Mouse (Mus musculus) A20 (cell line): ENCODE results near the gene Tmem184a.

Experiments
- DNase-seq: peaks from one replicate; pipeline ENCODE4 v3.0.0-alpha.2; 2011; ENCODE audit warnings: low read depth, low spot score

The Tmem184a gene

DNA sequence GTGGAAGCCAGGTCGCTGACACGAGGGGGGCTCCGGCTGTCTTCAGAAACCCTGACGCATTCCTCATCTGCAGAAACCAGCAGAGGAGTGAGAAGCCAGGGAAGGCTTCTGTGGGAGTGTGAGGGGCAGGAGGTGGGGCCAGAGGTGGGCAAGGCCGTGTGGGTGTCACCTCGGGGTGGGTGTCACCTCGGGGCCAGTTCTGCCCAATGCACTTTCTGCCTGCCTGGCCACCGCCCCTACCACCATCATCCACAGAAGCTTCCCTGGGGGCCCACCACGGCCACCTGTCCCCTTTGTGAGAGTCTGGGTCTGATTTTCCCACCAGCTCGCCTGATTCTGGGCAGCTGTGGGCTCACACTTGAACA lies 6.6 kb downstream of the Tmem184a start:
- no peak for DNase-seq

DNA sequence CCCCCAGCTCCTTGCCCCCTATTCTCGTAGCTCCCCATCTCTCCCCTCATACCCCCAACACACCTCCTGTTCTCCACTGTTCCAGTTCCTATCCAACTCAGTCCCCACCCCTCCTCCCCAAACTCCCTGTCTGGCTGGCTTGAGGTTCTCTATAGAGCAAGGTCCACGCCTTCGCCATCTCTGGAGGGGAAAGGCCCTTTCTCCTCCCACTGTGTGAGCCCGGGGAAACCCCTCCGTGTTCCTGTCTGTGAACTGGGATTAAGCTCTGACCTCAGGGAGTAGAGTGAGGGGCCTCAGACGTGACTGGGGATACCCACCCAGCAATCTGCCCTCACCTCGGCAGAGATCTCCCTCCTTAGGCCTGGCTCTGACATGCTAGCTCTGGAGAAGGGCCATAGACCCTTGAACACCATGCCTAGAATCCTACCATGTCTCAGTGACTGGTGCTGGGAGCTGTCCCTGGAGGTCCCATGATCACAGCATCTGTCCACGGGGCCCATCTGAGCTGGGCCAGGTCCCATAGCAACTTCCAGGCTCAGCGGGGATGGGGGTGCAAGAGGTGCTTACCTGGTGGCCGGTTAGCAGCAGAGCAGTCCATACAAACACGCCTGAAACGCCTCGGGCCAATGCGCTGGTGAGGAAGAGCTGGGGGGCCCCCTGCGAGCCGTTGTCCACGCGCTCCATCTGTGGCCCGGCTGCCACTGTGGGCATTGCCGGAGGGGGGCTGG lies 7.2 kb downstream of the Tmem184a start:
- DNase-seq = no peak

DNA sequence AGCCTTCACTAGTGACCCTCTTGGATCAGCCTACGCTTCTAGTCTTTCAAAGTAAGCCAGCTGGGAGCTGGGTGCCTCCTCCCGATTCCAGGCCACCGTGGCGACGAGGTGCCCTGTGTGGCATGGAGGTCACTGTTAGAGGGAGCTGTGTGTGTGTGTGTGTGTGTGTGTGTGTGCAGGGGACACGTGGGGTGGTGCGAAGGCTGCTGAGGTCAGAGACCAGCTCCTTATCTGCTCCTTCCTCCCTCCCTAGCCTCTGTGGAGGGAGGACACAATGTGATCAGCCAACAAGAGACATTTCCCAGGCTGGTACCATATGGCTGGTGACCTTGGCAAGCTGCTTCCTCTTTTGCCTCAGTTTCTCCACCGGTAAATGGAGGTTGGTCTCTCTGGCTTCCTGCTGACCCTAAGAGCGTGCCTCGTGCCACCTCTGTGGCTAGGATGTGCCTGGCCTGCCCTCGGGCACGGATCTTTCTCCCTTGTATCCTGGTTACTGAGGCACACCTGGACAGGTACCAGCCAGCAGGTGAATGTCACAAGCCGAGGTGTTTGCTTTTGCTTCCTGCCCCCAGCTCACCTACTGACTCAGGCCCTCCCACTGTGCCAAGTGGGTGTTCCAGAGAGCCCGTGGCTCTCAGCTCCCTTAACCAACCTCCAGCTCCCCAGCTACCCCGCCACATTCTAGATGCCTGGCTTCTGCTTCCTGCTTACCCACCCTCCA lies 7.9 kb downstream of the Tmem184a start:
- no peak for DNase-seq

DNA sequence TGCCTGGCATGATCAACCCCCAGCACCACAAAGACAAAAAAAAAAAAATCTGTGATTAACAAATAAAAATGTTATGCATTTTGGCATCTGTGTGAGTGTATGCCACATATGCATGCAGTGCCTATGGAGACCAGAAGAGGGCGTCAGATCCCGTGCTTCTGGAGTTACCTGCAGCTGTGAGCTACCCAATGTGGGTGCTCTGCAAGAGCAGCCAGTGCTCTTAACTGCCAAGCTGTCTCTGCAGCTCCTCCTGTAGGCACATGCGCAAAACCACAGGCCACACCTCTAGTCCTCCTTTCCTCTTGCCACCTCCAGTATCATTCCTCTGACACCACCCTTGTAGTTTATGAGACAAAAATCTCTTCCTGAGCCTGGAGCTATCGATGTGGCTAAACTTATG lies 10.3 kb downstream of the Tmem184a start:
- DNase-seq = no peak

DNA sequence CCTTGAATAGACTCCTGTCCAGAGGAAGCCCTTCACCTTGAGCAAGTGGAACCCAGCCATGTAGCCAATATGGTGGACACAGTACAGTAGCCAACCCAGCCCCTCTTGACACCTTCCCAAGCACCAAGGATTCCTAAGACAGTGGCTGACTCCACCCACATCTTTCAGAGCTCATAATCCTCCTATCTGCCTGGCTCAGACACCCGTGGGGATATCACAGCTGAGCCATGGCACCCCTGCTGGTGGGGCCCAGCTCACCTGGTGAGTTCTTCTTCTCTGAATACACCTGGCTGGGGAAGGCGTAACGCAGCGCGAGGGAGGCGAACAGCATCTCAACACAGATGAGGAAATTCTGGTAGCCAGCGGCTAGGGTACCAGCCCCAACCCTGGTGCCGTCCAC lies 13.8 kb downstream of the Tmem184a start:
- DNase-seq = no peak

DNA sequence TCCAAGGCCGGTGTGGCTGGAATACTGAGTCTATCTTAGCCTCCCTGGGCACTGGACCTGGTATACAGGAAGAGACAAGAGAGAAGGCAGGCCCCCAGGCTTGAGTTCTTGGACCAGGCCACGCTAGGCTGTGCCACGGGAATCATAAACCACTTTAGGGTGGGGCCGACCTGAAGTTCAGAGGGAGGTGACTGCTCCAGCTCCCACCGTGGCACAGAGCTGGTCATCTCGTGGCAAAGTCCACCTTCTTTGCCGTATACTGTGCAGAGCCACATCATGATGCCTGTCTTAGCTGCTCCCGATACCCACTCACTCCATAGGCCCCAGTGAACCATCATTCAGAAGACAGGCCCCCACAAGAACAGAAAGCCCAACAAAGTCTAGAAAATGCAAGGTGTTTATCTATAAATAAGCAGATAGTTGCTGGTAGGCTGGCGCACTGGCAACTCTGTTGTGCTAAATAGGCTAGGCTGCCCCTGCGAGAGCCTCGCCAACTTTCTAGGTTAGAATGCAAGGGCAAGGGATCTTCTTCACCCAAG lies 15.1 kb downstream of the Tmem184a start:
- DNase-seq = no peak

DNA sequence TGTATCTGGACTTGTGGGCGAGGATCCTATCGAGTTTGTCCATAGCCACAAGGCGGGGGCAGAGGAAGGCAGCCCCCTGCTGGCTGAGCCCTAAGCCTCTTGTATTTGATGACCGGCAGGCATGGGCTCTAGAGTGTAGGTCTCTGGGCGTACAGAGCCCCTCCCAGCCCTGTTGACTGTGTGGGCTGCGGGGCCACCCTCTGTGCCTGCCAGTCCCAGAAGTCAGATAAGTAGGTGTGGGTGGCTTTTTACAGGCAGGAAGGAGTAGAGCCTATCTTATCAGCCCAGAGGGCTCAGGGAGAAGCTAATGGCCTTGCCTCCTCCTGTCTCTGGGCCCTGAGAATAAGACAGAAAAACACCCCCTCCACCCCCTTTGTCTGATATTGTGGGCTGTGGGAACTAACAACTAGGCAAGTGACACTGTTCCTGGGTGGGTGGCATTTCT lies 15.6 kb downstream of the Tmem184a start:
- no peak for DNase-seq

DNA sequence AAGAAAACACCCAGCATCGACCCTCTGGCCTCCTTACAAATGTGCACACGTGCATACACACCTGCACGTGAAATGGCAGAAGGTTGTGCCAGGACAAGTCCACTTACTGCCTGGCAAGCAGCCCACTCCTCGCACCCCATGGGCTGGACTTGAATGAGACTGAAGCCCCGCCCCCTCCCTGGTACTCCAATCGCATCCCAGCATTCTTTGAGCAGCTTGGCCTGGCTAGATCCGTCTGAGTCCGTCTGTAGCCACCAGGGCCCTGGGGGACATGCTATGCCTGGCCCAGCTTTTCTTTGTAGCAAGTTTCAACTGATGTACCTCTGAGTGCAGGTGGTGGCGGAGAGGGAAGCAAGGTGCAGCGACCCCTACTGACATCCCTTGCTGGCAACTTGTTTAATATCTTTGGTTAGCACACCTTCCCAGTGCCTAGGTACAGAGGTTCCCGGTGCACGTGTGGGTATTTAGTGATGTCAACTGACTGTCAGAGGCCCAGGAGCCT lies 16.1 kb downstream of the Tmem184a start:
- no peak for DNase-seq

DNA sequence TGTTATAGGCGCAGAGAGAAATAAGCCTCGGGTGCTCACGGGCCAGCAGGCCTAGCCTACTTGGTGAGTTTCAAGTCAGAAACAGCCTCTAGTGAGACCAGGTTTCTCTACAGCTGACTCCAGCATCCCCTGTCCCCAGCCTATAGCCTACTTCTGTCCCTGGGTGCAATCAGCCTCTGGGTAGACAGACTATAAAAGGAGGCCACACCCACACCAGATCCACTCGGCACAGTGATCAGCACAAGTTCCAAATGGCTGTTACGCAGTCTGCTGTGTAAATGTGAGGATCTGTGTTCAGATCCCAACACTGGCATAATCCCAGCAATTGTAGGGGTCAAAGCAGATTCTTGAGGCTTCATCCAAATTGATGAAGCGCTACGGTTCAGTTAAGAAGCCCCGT lies 16.6 kb downstream of the Tmem184a start:
- no peak for DNase-seq

DNA sequence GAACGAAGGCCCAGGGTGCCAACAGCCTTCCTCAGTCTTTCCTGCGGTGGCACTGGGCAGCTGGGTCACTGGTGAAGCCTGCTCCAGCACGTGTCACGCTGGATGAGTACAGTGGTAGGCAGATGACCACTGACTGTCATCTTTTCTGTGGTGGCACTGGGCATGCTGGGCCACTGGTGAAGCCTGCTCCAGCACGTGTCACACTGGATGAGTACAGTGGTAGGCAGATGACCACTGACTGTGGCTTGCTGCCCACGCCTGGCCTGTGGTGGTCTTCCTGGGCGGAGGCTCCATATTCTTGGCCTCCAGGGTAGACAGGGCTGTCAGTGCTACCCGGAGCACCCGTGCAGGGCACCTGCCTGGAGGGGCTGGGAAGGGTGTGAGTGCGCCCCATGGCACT lies 17.8 kb downstream of the Tmem184a start:
- DNase-seq = no peak

DNA sequence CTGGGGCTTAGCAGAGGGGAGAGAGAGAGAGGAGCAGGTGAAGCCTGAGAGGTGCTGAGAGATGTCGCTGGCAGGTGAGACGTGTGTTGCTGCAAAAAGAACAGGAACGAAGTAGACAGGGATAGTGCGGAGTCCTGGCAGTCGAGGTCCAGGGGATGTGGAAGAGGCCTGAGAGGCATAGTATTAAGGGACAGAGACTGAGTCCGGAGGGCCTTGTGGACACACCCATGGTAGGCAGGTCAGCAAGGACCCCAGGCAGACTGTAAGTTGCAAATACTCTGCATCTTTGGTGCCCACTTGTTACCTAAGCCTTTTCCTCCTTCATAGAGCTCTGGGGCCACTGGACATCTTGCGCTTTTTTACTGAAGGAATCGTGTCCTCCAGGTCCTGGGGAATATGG lies 18.5 kb downstream of the Tmem184a start:
- no peak for DNase-seq

DNA sequence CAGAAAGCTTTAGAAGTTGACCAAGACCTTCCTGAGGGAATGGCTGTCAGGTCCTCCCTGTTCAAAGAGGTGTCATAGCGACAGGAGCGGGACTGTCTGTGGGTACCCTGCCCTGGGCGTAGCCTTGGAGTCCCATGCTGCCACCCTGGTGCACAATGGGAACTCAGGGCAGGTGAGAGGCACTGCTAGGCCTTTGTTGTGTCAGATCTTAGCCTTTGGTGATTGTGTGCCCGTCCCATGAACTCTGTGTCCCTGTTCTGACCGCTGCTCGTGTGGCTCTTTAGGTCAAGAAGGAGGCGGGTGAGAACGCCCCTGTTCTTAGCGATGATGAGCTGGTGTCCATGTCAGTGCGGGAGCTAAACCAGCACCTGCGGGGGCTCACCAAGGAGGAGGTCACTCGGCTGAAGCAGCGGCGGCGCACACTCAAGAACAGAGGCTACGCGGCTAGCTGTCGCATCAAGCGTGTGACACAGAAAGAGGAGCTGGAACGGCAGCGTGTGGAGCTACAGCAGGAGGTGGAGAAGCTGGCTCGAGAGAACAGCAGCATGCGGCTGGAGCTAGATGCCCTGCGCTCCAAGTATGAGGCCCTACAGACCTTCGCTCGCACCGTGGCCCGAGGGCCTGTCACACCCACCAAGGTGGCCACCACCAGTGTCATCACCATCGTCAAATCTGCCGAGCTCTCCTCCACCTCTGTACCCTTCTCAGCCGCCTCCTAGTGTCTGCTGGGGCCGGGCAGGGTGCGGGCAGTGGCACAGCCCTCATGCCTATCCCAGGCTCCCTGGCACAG lies 19.7 kb downstream of the Tmem184a start:
- DNase-seq = no peak

DNA sequence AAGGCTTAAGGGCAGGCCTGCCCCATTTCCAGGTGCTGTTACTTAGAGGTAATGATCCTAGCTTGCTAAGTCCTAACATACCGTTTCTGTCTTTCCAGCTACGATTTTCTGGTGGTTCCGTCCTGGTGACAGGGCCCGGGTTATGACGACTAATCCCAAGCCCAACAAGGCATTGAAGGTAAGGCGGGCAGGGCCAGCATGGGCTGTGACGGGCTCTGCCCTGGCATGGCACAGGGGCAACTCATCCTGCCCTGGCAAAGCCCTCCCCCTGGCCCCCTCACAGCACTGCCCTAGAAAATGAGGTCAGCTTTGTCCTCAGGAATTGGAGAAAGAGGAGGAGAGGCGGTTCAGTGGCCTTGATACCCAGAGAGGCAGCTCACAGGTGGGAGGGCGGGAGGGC lies 20.7 kb downstream of the Tmem184a start:
- DNase-seq = no peak

DNA sequence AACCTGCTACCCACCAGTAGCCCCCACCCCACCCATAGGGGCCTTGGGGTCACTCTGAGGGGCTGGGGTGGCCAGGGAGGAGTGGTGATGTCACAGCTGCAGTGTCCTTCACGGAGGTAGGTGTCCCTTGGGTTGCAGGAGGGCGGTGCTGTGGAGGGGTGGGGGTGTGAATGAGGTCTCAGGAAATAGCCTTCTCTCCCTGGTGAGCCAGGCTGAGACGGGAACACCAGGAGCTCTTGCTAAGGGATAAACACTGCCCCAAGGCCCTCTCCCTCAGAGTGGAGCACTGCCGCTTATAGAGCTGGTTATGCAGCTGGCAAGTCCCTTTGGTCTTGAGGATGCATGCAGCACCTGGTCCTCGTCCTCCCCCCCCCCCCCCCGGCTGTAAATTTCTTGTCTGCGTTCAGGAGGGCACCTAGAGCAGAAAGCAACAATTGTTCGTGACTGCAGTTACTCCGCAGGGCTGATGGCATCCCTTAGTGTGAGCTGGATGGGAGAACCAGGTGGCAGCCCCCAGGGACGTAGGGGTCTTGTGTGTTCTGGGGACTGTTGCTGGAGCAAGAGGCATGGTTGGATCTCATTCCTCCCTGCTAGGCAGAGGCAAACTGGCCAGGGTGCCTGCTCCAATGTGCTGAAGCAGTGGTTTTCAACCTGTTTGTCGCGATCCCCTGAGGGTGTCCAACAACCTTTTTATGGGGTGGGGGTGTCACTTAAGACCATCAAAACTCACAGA lies 21.4 kb downstream of the Tmem184a start:
- DNase-seq = no peak

DNA sequence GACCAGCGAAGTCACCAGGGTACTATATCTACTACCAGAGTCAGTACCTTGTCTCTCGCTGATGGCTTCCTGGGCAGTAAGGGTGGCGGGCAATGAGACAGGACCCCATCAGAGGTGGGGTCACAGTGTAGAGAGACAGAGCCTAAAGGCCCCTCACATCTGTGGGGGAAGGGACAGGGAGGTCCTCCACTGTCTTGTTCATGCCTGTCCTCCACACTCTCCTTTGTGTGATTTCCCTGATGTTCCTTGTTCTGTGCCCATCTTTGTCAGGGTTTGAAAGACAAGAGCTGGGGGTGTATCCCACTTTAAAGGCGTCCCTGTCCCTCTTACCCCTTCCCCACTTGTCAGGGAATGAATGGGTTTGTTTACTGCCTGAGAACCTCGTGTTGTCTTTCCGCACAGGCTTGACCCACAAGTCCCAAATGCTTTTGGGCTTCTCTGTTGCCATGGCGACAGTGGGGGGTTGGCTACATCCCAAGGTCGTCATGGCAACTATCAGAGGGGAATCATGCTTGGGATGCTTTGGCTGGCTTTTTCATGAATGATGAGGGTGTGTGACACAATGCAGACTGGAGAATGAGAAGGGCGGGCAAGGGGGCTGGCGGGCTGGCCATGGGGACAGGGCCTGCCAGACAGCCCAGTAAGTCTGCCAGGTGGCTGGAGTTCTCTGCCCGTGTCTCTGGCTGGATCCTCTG lies 22.1 kb downstream of the Tmem184a start:
- no peak for DNase-seq

DNA sequence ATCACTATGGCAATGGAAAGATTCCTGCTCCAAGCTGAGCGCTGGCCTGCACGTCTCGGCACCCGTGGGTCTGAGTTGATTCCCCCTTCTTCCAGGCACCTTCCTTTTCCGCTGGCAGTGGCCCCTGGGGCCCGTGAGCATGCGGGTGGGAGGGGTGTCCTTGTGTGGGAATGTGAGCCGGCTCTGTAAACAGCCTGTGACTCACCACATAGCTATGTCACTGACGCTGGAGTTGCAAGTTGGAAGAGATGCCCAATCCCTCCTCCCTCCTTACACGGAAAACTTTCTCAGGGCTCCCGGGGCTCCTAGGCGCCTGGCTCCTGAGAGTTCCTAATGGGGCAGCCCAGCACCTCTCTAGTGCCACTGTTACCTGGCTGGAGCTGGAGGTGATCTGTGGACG lies 22.8 kb downstream of the Tmem184a start:
- no peak for DNase-seq

DNA sequence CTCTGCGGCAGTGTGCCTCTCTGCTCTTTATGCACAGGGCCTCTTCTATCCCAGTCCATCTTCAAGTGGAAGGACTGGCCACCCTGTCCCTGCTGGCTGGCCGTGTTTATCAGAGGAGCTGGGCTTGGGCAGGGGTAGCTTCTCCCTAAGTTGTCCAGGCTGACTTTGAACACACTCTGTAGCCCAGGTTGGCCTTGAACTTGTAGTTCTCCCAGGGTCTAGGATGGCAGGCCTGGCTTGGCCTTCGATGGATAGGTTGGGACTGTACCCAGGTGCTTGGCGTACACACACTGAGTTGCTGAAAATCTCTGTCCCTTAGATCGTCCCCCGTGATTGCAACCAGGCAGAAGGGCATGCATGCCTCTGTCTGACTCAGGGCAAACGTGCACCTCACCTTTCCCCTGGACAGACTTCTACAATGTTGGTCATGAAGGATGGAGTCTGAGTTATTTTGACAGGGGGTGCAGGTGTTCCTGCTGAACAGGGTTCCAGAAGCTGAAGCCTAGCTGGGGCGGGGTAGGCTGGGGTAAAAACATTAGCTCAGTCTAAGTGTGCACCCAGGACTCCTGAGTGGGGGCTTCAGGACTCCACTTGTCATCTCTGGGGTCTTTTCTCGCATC lies 23.6 kb downstream of the Tmem184a start:
- no peak for DNase-seq

DNA sequence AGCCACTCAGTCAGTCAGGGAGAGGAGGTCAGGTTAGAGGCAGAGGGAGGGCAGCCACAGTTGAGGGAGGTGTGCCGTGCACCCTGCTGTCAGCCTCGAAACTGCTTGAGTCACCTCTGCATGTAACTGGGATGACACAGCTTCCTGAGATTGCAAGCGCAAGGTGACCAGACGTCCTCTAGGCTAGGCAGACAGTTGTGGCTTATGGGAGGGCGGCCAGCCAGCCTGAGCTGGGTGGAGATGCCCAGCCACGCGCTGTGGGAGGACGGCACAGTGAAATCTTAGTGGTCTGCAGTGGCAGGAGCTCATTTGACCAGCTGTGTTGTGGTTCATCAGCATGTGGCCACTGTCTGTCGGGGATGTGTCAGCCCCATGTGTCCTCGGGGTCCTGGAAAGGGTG lies 24.8 kb downstream of the Tmem184a start:
- no peak for DNase-seq

DNA sequence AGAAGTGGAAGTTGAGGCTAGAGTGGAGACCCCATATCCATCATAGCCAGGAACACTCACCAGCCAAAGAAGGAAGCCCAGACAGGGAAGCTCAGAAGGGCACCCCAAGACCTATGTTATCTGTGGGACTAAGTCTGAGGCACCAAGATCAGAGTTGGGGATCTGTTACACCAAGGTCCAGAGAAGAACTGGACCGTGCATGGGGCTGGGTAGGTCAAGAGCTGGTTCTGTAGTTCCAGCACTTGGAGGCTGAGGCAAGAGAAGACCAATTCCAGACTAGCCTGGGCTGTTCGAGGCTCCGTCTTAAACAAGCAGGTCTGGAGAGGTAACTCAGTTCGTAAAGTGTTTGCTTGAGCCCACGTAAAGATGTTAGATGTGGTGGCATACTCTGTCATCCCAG lies 25.6 kb downstream of the Tmem184a start:
- DNase-seq = no peak

DNA sequence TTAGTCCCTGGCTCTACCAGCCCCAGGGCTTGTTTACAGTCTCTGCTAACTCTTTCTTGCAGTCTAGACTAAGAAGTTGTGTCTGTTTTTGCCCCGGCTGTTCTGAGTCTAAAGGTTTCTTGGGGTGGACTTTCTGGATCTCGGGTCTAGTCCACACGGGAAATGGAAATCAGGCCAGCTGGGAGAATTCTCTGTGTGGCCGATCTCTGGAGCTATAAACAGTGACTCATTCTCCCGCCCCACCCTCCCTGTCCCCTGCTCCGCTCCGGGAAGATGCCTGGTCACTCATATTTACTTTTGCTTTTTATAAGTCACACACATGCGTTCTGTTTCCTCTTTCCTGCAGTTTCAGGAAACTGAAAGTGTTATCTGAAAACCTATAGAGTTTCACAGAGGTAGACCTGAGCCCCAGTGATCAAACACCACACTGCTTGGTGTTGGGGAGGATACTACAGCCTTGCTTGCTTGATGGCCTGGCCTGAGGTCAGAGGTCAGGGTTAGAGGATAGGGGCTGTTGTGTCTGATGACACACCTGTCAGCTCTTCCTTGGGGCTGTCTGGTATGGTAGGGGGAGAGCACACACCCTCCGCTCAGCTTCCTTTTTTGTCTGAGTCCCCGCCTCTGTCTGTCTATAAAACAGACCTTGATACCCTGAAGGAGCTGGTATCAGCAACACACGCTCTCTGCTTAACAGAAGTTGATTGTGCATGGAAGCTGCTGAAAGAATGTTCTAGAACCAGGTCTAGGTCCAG lies 26.2 kb downstream of the Tmem184a start:
- DNase-seq = peak; percentile 68
